Mouse (Mus musculus) heart, embryonic 16.5 days (tissue): Measurements from ENCODE around the gene Maco1. TPM values are rescaled to one million over a fixed set of nuclear protein-coding genes. Genes with fewer than 3 reads are reported as not detected.
"Not testable (repeated sequence)": the region's sequence is repeated elsewhere in the genome, so short reads cannot be mapped to it uniquely, and the experiment has no call there.

ENCODE experiments used
- ATAC-seq: fragments of 200-750 bp; cut with Nextera tagmentation; replicated peaks from 2 replicates; pipeline ENCODE4 v1.8.0; 2017; ENCODE audit warnings: moderate number of reproducible peaks; ENCODE audit not compliant: insufficient read depth, low FRiP score; ENCODE audit errors: extremely low read depth
- H3K27ac ChIP-seq: fragments of 300-500 bp; sonication (generic); 2 replicates; pipeline ENCODE4 v1.5.1; 2014; ENCODE audit warnings: mild to moderate bottlenecking, low read length, control low read depth, moderate library complexity
- H3K27me3 ChIP-seq: fragments of 300-500 bp; sonication (generic); 2 replicates; pipeline ENCODE4 v1.6.1; 2014; ENCODE audit warnings: low read length, mixed read lengths; ENCODE audit not compliant: control insufficient read depth, insufficient read depth
- H3K36me3 ChIP-seq: fragments of 300-500 bp; sonication (generic); 2 replicates; pipeline ENCODE4 v1.6.1; 2014; ENCODE audit not compliant: control insufficient read depth, insufficient read depth
- H3K4me1 ChIP-seq: fragments of 300-500 bp; sonication (generic); 2 replicates; pipeline ENCODE4 v1.6.1; 2014; ENCODE audit warnings: low read length, mixed read lengths; ENCODE audit not compliant: control insufficient read depth, insufficient read depth
- H3K4me2 ChIP-seq: fragments of 300-500 bp; sonication (generic); 2 replicates; pipeline ENCODE4 v1.6.1; 2014; ENCODE audit warnings: low read depth, mild to moderate bottlenecking, control low read depth, low read length
- H3K4me3 ChIP-seq: fragments of 300-500 bp; sonication (generic); 2 replicates; pipeline ENCODE4 v1.5.1; 2014; ENCODE audit warnings: mild to moderate bottlenecking, control low read depth, low read length
- H3K9ac ChIP-seq: fragments of 300-500 bp; sonication (generic); 2 replicates; pipeline ENCODE4 v1.6.1; 2014; ENCODE audit warnings: low read length, control low read depth
- H3K9me3 ChIP-seq: fragments of 300-500 bp; sonication (generic); replicated peaks from 2 replicates; pipeline ENCODE4 v1.6.1; 2016; ENCODE audit warnings: low read length; ENCODE audit not compliant: control insufficient read depth
- WGBS: fragments of 180-500 bp; shearing (Covaris S2); extraction: QIAGEN DNeasy Blood & Tissue Kit; methylation state at CpG from one replicate; pipeline ENCODE4 v1.1.7; 2014; 5-methylcytosine and 5-hydroxymethylcytosine counted together
- polyA plus RNA-seq: library from polyadenylated mRNA; unstranded; fragments of >200 nt; fragmentation: Nextera tagmentation; extraction: Ambion mirVana; gene quantifications from 2 replicates; pipeline ENCODE4 v1.2.1, GENCODE M21; 2015

The Maco1 gene
- polyA plus RNA-seq, 1 experiment from 2014 or later, result 25.3 TPM

DNA sequence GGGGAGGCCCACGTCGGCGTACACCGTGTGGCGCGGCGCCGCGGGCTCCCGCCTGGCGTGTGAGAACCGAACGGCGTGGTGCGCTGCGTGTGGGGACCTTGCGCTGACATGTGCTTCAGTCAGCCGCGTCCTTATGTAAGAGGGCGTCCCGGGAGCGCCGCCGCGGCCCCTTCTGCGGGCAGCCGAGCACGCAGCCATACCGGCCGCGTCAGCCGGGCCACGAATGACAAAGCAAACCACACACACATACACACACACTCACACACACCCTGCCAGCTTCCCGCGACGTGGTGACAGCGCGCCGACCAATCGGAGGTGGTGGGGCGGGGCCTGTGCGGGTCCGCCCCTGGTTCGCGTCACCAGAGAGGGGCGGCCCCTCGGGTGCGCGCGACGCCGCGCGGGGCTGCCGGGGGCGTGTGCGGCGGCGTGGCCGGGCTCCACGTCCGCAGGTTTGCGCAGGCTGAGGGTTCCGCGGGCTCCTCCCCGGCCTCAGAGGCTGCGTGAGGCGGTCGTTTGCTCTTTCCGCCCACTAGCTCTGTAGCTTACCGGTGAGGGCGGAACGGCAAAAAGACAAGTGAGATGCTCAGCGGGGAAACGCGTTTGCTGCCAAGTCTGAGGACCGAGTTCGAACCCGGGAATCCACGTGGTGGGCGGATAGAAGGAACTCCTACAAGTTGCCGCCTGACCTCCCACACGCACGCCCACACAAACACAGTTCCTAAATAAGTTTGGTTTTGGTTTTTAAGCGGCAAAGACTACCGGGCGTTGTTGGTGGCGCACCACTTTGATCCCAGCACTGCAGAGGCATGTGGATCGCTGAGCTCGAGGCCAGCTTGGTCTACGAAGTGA is 716 bp upstream of the Maco1 start:
- peak overlapping the region; percentile 79 for H3K27ac ChIP-seq
- H3K27me3 ChIP-seq, result peaks cover 4% of the 10 kb centered on the region; the same call in 1 of the 2 replicates
- no peaks in the 10 kb centered on the region for H3K36me3 ChIP-seq
- WGBS, result 1% methylated on average over 91 of the region's 91 CpGs
- H3K9me3 ChIP-seq, result no peaks in the 10 kb centered on the region
- peak overlapping the region; percentile 96 for H3K4me3 ChIP-seq
- peak; percentile 92 for ATAC-seq
- H3K9ac ChIP-seq, result peak overlapping the region; percentile 60
- peak overlapping the region; percentile 90 for H3K4me2 ChIP-seq
- H3K4me1 ChIP-seq, result peaks cover 15% of the 10 kb centered on the region; the same call in 1 of the 2 replicates

DNA sequence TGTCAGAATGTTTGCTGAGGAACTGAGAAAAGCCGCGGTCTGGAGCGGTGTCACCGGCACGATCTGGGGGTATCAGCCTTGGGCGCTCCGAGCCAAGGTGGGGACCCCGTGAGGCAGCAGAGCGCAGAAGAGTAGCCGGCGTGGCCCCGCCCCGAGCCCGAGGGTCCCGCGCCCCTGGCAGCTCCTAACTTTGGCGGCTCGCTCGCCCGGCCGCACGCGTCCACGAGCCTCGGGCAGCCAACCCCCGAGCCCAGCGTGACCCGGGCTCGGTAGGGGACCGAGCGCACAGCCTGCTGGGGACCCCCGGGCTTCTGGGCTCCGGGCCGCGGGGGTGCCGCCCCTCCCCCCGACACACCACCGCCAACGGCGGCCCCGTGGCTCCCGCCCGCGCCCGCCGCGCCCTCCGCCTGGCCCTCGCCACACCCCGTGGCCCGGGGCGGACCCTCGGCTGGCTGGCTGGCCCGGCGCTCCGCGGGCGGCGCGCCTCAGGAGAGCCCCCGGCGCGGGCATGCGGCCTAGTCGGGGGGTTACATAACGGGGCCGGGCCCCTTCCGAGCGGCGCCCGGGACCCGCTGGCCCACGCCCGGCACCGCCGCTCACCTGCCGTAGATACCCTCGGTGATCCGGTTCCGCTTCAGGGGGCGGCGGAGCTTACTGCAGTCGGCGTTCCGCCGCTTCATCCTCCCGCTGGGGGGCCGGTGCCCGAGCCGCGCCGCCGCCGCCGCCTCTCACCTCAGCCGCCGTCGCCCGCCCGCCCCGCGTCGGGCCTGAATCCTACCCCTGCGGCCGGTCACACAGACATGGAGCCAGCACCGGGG is 498 bp downstream of the Maco1 start:
- Histone ChIP-seq H3K27ac (peak overlapping the region; percentile 89), H3K27me3 (peaks cover 4% of the 10 kb centered on the region; the same call in 1 of the 2 replicates), H3K9me3 (no peaks in the 10 kb centered on the region), H3K4me2 (peak overlapping the region; percentile 94), H3K4me3 (peak overlapping the region; percentile 96), H3K9ac (peak overlapping the region; percentile 88), H3K4me1 (peaks cover 22% of the 10 kb centered on the region), H3K36me3 (no peaks in the 10 kb centered on the region)
- WGBS, result under 1% methylated on average over 85 of the region's 106 CpGs
- ATAC-seq, result peak; percentile 11; the same call in 1 of the 2 replicates

DNA sequence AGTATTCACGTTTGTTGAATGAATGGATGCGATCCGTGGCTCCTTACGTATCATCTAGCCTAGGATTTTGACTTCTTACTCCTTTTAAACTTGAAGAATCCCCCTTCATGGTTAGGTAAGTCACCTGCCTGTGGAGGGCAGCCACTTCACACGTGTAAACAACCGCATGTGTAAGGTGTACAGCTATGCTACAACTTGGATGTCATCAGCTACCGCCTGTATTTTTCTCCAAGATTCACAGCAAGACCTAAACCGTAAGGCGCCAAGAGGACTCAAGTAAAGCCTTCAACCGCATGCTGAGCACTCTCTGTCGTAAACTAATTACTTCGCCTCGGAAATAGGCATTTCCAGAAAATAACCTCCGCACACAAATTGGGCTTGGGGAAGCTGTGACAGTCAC is 1.3 kb downstream of the Maco1 start:
- H3K4me3 ChIP-seq, result peak overlapping the region; percentile 96
- H3K9ac ChIP-seq, result peak overlapping the region; percentile 88
- no peaks in the 10 kb centered on the region for H3K36me3 ChIP-seq
- no peak for ATAC-seq
- peaks cover 4% of the 10 kb centered on the region; the same call in 1 of the 2 replicates for H3K27me3 ChIP-seq
- peaks cover 23% of the 10 kb centered on the region for H3K4me1 ChIP-seq
- no peak overlapping the region for H3K27ac ChIP-seq
- WGBS, result 21% methylated on average over 14 of the region's 14 CpGs
- peak overlapping the region; percentile 94 for H3K4me2 ChIP-seq
- no peaks in the 10 kb centered on the region for H3K9me3 ChIP-seq

DNA sequence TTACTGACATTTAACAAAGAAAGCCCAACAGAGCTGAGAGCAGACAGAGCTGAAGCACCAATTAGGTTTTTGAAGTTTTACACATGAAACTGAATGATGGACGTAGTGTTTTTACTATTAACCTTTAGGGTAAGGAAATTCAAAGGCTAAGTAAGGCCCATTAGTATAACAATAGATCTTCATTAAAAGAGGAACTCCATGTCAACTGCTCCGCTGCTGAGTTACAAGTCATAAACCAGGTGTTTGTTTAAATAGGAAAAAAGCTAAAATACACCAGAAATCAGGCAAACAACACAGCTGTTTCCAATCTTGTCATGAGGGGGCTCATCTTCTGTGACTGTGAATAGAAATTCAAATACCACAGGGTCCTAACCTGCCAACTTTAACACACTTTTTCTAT is 1.9 kb downstream of the Maco1 start:
- H3K9ac ChIP-seq, result no peak overlapping the region
- no peak overlapping the region for H3K4me3 ChIP-seq
- WGBS, result 87% methylated on average over 2 of the region's 2 CpGs
- peaks cover 4% of the 10 kb centered on the region; the same call in 1 of the 2 replicates for H3K27me3 ChIP-seq
- no peaks in the 10 kb centered on the region for H3K36me3 ChIP-seq
- H3K9me3 ChIP-seq, result no peaks in the 10 kb centered on the region
- peaks cover 23% of the 10 kb centered on the region for H3K4me1 ChIP-seq
- no peak overlapping the region for H3K27ac ChIP-seq
- no peak for ATAC-seq
- H3K4me2 ChIP-seq, result peak overlapping the region; percentile 94; the same call in 1 of the 2 replicates

DNA sequence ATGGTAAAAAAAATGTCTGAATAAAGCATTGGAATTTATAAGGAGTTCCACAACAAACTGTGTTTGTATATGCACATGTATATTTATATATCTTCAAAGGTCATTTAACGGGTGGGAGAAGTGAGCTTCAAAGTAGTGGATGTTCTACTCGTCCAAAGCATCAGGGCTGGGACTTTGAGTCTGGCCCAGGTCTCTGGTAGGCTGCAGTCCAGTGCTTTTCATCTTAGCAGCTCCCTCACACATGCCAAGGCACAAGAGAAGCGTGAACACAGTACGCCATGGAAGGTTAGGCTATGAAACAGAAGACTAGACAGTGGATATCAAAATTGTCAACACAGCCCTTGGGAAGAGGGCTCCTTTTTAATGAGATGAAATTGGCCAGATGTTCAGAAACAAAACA is 2.6 kb downstream of the Maco1 start:
- H3K4me3 ChIP-seq, result no peak overlapping the region
- no peaks in the 10 kb centered on the region for H3K9me3 ChIP-seq
- H3K4me1 ChIP-seq, result peaks cover 26% of the 10 kb centered on the region
- no peaks in the 10 kb centered on the region for H3K36me3 ChIP-seq
- H3K27ac ChIP-seq, result no peak overlapping the region
- no peak for ATAC-seq
- 77% methylated on average over 4 of the region's 4 CpGs for WGBS
- no peak overlapping the region for H3K9ac ChIP-seq
- H3K27me3 ChIP-seq, result no peaks in the 10 kb centered on the region
- no peak overlapping the region for H3K4me2 ChIP-seq

DNA sequence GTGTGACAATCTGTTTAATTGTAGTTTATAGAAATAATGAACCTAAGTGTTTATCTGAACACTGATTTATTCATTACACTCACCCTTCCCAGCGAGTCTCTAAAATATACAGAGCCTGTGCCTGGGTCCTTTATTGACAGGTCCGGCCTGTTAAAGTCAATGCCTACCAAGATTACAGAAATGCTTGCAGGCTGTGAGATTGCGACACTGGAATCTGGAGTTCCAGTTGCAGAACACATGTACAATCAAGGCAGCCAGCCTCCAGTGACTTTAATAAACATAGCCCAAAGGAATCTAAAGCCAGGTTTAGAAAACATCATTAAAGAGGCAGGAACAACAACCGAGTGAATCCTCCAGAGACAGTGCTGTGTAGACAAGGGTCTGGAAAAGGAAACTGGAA is 5.6 kb downstream of the Maco1 start:
- no peak overlapping the region for H3K4me3 ChIP-seq
- no peak overlapping the region for H3K27ac ChIP-seq
- H3K9ac ChIP-seq, result no peak overlapping the region
- no peaks in the 10 kb centered on the region for H3K27me3 ChIP-seq
- H3K9me3 ChIP-seq, result no peaks in the 10 kb centered on the region
- peaks cover 26% of the 10 kb centered on the region for H3K4me1 ChIP-seq
- no peak overlapping the region for H3K4me2 ChIP-seq
- no peaks in the 10 kb centered on the region for H3K36me3 ChIP-seq
- no peak for ATAC-seq
- 65% methylated on average over 4 of the region's 4 CpGs for WGBS

DNA sequence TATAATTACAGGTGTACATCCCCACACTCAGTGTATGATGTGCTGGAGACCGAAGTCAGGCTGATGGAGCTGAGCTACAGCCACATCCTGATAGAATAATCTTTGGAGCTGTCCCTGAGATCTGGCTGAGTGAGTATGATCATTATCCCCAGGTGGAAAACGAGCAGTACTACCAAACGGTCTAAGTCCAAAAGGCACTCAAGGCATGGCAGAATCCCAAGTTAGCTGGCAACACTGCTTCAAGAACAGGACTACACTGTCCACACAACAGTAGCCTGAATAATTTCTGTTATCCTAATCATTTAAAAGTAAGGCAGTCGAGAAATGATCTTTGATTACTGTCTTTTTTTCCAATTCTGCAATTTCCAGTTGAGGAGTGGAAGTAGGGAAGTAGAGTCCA is 9.6 kb downstream of the Maco1 start:
- H3K4me2 ChIP-seq, result no peak overlapping the region
- H3K27me3 ChIP-seq, result no peaks in the 10 kb centered on the region
- WGBS, result 74% methylated on average over 4 of the region's 4 CpGs
- H3K9me3 ChIP-seq, result no peaks in the 10 kb centered on the region
- H3K4me1 ChIP-seq, result peaks cover 11% of the 10 kb centered on the region
- no peak for ATAC-seq
- H3K36me3 ChIP-seq, result no peaks in the 10 kb centered on the region
- no peak overlapping the region for H3K9ac ChIP-seq
- no peak overlapping the region for H3K27ac ChIP-seq
- H3K4me3 ChIP-seq, result no peak overlapping the region

DNA sequence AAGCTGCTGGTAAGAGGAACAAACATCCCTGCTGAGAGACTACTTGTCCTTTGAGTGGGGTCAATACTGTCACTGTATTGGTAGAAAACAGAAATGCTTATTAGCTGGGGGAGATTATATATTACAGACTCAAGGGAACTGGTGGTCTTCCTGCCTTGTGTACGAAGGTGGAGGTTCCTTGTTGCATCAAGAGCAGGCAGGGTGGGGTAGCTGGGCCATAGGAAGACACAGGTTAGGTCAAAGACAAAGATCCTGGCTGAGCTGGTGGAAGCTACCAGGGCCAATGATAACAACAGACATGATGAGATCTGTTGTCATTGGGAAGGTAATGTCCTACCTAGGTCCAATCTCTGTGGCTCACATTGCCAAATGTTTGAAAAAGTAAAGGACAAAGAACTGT is 12.9 kb downstream of the Maco1 start:
- Histone ChIP-seq H3K4me1 (no peaks in the 10 kb centered on the region; the same call in 1 of the 2 replicates), H3K9ac (no peak overlapping the region), H3K4me2 (no peak overlapping the region), H3K27ac (no peak overlapping the region), H3K36me3 (no peaks in the 10 kb centered on the region), H3K27me3 (no peaks in the 10 kb centered on the region), H3K4me3 (no peak overlapping the region), H3K9me3 (no peaks in the 10 kb centered on the region)
- 91% methylated on average over 1 of the region's 1 CpGs for WGBS
- no peak for ATAC-seq

DNA sequence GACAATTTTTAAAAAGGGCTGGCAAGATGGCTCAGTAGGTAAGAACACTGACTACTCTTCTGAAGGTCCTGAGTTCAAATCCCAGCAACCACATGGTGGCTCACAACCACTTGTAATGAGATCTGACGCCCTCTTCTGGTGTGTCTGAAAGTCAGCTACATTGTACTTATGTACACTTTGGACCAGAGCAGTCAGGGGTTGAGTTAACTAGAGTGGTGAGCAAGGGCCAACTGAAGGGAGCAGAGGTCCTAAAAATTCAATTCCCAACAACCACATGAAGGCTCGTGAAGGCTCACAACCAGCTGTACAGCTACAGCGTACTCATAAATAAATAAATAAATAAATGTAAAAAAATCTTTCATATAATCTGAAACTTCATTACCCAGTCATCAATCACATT is 14.4 kb downstream of the Maco1 start:
- H3K4me1 ChIP-seq, H3K4me3 ChIP-seq, H3K27ac ChIP-seq, H3K9me3 ChIP-seq, H3K4me2 ChIP-seq, H3K36me3 ChIP-seq, ATAC-seq, H3K9ac ChIP-seq, H3K27me3 ChIP-seq: not testable (repeated sequence)
- 81% methylated on average over 3 of the region's 3 CpGs for WGBS
